Mouse (Mus musculus) cerebellum, postnatal 25 days (tissue): Measurements from ENCODE around the gene Ifitm5.

Experiments used
- DNase-seq, 2 experiments: peaks; one replicate each; pipeline ENCODE4 v3.0.0; 2021; ENCODE audit warnings: mixed read lengths in 2 of 2

Gene Ifitm5

GRCm38 (mm10) chr7:140939669-140940171, 10.4 kb downstream of the Ifitm5 start:
- DNase-seq = no peak

- no peak for DNase-seq
Observed at GRCm38 (mm10) chr7:140938896-140939295, 11.2 kb downstream of the Ifitm5 start.

DNA sequence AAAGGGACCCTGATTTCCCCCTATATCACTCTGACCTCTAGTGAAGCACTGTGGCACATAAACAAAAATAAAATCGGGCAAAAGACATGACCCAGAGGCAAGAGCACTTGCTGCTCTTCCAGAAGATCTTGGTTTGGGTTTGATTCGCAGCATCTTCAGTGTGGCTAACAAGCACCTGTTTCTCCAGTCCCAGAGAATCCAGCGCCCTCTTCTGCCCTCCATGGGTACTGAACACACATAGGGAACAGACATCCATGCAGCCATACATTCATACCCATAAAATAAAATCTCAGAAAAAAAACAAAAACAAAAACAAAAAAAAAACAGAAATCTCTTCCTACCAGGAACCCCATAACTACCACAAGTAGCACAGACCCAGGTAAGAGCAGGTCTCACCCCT, 11.7 kb downstream of the Ifitm5 start:
- DNase-seq = no peak

- DNase-seq = no peak
Observed at GRCm38 (mm10) chr7:140927181-140927580, 22.9 kb downstream of the Ifitm5 start.

- DNase-seq = no peak
Observed at GRCm38 (mm10) chr7:140923070-140923775, 26.9 kb downstream of the Ifitm5 start.

DNA sequence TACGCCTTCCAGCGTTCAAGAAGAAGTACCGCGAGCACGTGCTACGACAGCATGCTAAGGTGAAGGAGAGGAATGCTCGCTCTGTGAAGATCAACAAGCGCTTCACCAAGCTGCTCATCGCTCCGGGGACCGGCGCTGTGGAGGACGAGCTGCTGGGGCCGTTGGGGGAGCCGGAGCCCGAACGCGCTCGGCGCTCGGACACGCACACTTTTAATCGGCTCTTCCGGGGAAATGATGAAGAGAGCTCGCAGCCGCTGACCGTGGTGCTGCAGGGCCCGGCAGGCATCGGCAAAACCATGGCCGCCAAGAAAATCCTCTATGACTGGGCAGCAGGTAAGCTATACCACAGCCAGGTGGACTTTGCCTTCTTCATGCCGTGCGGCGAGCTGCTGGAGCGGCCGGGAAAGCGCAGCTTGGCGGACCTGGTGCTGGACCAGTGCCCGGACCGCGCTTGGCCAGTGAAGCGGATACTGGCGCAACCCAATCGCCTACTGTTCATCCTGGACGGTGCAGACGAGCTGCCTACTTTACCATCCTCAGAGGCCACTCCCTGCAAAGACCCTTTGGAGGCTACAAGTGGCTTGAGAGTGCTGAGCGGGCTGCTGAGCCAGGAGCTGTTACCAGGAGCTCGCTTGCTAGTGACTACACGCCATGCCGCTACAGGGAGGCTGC, 27.6 kb downstream of the Ifitm5 start:
- peak; percentile 92 to 95 for DNase-seq

- DNase-seq = no peak
Observed at GRCm38 (mm10) chr7:140921225-140921975, 28.7 kb downstream of the Ifitm5 start.

DNA sequence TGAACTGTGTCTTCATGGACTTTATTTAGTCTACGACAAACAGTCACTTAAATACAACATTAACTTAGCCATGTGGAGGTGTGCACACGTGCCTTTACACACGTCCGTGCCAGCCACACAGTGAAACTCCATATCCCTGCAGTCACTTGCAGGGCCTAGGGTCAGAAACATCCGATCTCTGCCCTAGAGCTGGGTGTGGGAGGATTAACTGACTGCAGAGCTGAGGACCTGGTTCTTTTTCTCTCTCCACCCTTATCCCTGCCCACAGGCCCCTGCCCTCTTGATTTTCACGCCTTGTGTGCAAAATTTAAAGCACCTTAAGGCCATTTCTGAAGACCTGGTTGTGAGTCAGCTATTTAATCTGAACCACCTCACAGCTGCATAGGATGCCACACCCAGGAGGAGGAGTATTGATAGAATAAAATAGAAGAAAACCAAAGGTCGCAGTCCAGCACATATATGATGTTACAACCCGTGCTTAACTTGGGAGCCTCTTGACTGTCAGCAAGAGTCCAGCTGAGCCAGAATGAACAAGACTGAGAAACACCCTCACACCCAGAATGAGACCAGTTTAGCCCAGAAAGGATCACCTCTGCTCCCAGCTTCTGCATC, 29.6 kb downstream of the Ifitm5 start, which contains the start of gene Nlrp6:
Nlrp6 (plus strand) TSS at position 485 of the 612 bp plus-strand sequence.
- DNase-seq = no peak

- DNase-seq = no peak
Observed at GRCm38 (mm10) chr7:140919911-140920310, 30.2 kb downstream of the Ifitm5 start.

DNA sequence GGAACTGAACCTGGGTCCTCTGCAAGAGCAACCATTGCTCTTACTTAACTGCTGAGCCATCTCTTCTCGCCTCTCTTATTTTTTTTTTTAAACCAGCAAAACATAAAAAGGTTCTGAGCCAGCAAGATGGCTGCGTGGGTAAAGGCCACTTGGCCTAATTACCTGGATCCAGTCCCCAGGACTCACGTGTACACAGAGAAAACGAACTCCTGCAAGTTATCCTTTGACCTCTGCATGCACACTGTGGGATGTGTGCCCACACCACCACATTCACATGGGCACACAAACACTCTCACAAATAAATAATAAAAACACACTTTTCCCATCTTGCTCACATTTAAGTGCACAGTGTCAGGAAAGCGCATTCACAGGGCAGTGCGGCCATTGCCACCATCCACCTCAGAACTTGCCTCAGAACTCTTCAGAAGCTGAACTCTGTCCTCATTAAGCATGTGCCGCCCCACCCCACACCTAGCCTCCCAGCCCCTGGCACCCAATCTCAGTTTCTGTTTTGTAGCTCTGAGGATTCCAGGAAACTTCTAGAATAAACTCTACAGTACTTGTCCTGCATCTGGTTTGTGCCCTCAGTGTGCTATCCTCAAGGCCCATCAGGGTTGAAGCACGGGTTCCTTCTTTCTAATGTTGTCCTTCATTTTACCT, 35.9 kb downstream of the Ifitm5 start:
- no peak for DNase-seq

- DNase-seq = no peak
Observed at GRCm38 (mm10) chr7:140912846-140913482, 37.1 kb downstream of the Ifitm5 start.

DNA sequence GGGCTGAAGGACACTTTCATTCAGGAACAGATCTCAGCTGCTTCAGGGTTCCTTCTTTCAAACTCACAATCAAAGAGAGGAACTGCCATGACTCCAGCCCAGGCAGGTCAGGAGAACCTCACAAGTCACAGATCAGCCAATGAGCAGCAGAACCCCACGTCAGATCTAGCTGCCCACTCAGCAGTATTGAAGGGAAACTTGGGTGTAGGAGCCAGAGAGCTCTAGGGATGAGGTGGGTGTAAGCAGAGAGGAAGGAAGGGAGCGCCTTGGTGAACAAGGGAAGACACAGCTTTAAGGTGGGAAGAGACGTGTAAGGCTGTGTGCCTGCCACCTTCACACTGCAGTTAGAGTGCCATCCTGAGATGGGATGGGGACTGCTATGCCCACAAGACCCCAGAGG, 37.8 kb downstream of the Ifitm5 start:
- no peak for DNase-seq

- DNase-seq = peak; percentile 83 to 85
Observed at GRCm38 (mm10) chr7:140908634-140909107, 41.4 kb downstream of the Ifitm5 start.

DNA sequence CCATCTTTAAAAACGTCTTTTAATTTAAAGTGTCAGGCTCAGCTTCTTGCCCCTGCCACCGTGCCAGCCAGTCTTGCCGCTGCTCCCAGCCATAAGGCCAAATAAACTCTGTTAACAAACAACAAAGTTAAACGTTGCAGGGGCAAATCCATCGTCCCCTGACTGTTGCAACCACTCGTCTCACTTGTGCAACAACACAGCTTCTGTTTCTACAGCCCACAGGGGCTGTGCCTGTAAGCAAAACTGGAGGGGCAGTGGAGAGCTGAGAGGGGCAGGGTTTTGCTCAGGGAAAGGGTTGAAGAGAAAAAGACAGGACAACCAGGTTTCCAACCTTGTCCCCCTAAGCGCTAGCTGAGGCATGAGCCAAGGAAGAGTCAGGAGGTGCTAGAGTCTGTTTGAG, 41.9 kb downstream of the Ifitm5 start:
- DNase-seq = no peak

GRCm38 (mm10) chr7:140907697-140908096, 42.4 kb downstream of the Ifitm5 start:
- DNase-seq = no peak

DNA sequence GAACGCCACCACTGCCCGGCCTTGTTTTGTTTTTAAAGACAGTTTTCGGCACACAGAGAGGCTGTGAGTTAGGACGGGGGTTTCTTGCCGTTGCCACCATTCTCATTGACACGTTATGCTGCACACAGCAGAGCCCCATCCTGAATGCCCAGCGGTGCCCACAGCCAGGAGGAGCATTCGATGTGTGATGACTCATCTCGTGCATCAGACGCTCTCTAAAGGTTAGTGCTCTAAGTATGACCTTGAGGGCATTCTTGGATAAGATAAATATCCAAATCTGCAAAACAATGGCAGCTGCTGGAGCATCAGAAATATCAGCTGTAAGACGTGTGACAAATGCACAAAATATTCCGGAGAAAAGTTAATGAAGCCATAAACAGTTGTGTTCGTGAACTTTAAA, 43.0 kb downstream of the Ifitm5 start:
- DNase-seq = no peak

DNA sequence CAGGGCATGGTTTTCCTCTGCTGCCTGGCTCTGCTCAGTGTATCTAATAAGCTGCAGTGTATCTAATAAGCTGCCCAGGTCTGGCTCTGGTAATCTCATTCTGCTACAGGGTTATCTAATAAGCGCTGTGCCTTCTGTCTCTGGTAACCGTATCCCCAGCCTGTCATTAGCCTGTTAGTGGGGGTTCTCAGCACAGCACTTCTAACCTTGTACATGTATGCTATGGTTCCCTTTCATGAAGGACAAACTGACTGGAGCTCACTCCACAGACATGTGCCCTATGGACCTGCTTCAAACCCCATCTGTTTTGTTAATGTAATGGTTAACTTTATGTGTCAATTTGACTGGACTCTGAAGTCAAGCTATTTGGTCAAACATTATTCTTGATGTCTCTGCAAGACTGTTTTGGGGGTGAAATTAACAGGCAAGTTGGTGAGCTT, 44.4 kb downstream of the Ifitm5 start:
- DNase-seq = no peak

- DNase-seq = peak; percentile 88 to 90
Observed at GRCm38 (mm10) chr7:140903212-140903611, 46.9 kb downstream of the Ifitm5 start.

- DNase-seq = no peak
Observed at GRCm38 (mm10) chr7:140902036-140902875, 47.8 kb downstream of the Ifitm5 start.

- DNase-seq = no peak
Observed at GRCm38 (mm10) chr7:140900220-140900619, 49.9 kb downstream of the Ifitm5 start, which contains the start of gene Cox8b. Cox8b (minus strand) TSS chr7:140900446.

GRCm38 (mm10) chr7:140899121-140899520, 51.0 kb downstream of the Ifitm5 start:
- DNase-seq = no peak
